Comparison of ENCODE assay signal across 11 mouse cellular contexts in the genomic region with DNA sequence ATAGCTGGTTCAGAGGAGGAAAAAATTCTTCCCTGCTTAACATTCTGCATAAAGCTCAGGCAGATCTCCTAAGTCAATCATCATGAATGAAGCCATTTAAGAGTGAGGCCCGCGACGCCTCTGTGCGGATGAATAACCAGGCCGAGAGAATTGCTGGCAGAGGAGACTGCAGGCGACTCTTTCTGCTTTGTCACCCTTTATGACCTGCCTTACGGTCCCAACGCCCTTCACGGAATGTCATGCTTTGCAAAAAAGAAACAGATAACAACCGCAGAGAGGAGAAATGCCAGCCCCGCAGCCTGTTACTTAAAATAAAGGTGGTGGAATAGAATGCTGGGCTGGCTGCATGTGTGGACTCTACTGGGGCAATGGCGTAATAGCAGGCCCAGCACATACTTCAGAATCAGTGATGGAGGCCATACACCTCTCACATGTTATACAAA.
DNase-seq lines count a peak whose midpoint lies in the region; ATAC-seq lines count a peak whose summit lies in the region.
"Had no signal": no experiment of that assay in that cellular context is flagged by ENCODE, and none has a peak within 500 bp of the region (broad histone marks: within the 10 kb centered on the region; RNA-seq: fewer than 3 reads in every experiment).

No protein-coding gene starts in this region.

- no peak overlapping the region for H3K9ac ChIP-seq in heart, embryonic 11.5 days (ENCODE audit: low read depth, low read length)
- H3K9ac ChIP-seq in hindbrain, embryonic 11.5 days (ENCODE audit: low read depth, low read length) = no peak overlapping the region
- H3K9ac ChIP-seq in neural tube, embryonic 12.5 days = no peak overlapping the region
- H3K9ac ChIP-seq in intestine, embryonic 16.5 days (ENCODE audit: low read depth, low read length) = no peak overlapping the region

- peak overlapping the region; percentile 41; the same call in 1 of the 2 replicates for H3K27ac ChIP-seq in heart, embryonic 11.5 days (ENCODE audit: low read depth, low read length)
- no peak overlapping the region for H3K27ac ChIP-seq in hindbrain, embryonic 11.5 days (ENCODE audit: low read depth, low read length)
- H3K27ac ChIP-seq in neural tube, embryonic 12.5 days = no peak overlapping the region
- H3K27ac ChIP-seq in intestine, embryonic 16.5 days (ENCODE audit: low read length) = no peak overlapping the region
- H3K27ac ChIP-seq: left cerebral cortex, adult 2 months had no signal

- H3K36me3 ChIP-seq in heart, embryonic 11.5 days (ENCODE audit: control insufficient read depth, insufficient read depth, low read length) = no peaks in the 10 kb centered on the region
- H3K36me3 ChIP-seq in hindbrain, embryonic 11.5 days (ENCODE audit: control insufficient read depth, insufficient read depth, low read length) = no peaks in the 10 kb centered on the region
- H3K36me3 ChIP-seq in neural tube, embryonic 12.5 days = no peaks in the 10 kb centered on the region
- no peaks in the 10 kb centered on the region for H3K36me3 ChIP-seq in intestine, embryonic 16.5 days (ENCODE audit: control insufficient read depth, insufficient read depth, low read length)

- peaks cover 3% of the 10 kb centered on the region; the same call in 1 of the 2 replicates for H3K4me1 ChIP-seq in heart, embryonic 11.5 days (ENCODE audit: control insufficient read depth, insufficient read depth, low read length)
- no peaks in the 10 kb centered on the region for H3K4me1 ChIP-seq in hindbrain, embryonic 11.5 days (replicated peaks; ENCODE audit: control insufficient read depth, insufficient read depth, low read length)
- peaks cover 7% of the 10 kb centered on the region for H3K4me1 ChIP-seq in neural tube, embryonic 12.5 days
- no peaks in the 10 kb centered on the region for H3K4me1 ChIP-seq in intestine, embryonic 16.5 days (ENCODE audit: control insufficient read depth, insufficient read depth, low read length)

- 51% methylated on average over 12 of the region's 12 CpGs for WGBS in heart, embryonic 11.5 days (ENCODE audit: insufficient replicate concordance)
- WGBS in hindbrain, embryonic 11.5 days = 40% methylated on average over 12 of the region's 12 CpGs
- 27% methylated on average over 12 of the region's 12 CpGs for WGBS in neural tube, embryonic 12.5 days
- 74% methylated on average over 12 of the region's 12 CpGs for WGBS in intestine, embryonic 16.5 days

- intact Hi-C loops in heart, postnatal 25 days (cut with DNase I) = no loop called here

- H3K9me3 ChIP-seq in heart, embryonic 11.5 days (replicated peaks; ENCODE audit: control insufficient read depth, low read length) = no peaks in the 10 kb centered on the region
- no peaks in the 10 kb centered on the region for H3K9me3 ChIP-seq in hindbrain, embryonic 11.5 days (ENCODE audit: control insufficient read depth, low read length)
- H3K9me3 ChIP-seq in neural tube, embryonic 12.5 days = no peaks in the 10 kb centered on the region
- H3K9me3 ChIP-seq in intestine, embryonic 16.5 days (ENCODE audit: control insufficient read depth, low read length) = no peaks in the 10 kb centered on the region

- H3K4me3 ChIP-seq in heart, embryonic 11.5 days (ENCODE audit: low read depth, low read length) = no peak overlapping the region
- no peak overlapping the region for H3K4me3 ChIP-seq in hindbrain, embryonic 11.5 days (ENCODE audit: low read depth, low read length)
- H3K4me3 ChIP-seq in neural tube, embryonic 12.5 days = no peak overlapping the region
- no peak overlapping the region for H3K4me3 ChIP-seq in intestine, embryonic 16.5 days (ENCODE audit: low read length)
- H3K4me3 ChIP-seq: left cerebral cortex, adult 2 months had no signal

- no peaks in the 10 kb centered on the region for H3K27me3 ChIP-seq in heart, embryonic 11.5 days (ENCODE audit: control insufficient read depth, insufficient read depth, low read length)
- no peaks in the 10 kb centered on the region for H3K27me3 ChIP-seq in hindbrain, embryonic 11.5 days (ENCODE audit: control insufficient read depth, insufficient read depth, low read length)
- H3K27me3 ChIP-seq in neural tube, embryonic 12.5 days (replicated peaks) = no peaks in the 10 kb centered on the region
- no peaks in the 10 kb centered on the region for H3K27me3 ChIP-seq in intestine, embryonic 16.5 days (replicated peaks; ENCODE audit: control insufficient read depth, insufficient read depth, low read length)

- ATAC-seq in heart, embryonic 11.5 days (replicated peaks; ENCODE audit: insufficient number of reproducible peaks, low FRiP score, low TSS enrichment) = no peak
- peak; percentile 56 for ATAC-seq in hindbrain, embryonic 11.5 days (ENCODE audit: low FRiP score)
- ATAC-seq in neural tube, embryonic 12.5 days (ENCODE audit: low FRiP score, low read depth) = peak; percentile 29; the same call in 1 of the 2 replicates
- no peak for ATAC-seq in intestine, embryonic 16.5 days

- H3K4me2 ChIP-seq in heart, embryonic 11.5 days = no peak overlapping the region
- no peak overlapping the region for H3K4me2 ChIP-seq in hindbrain, embryonic 11.5 days (replicated peaks; ENCODE audit: low read depth, low read length)
- peak overlapping the region; percentile 18 for H3K4me2 ChIP-seq in neural tube, embryonic 12.5 days (replicated peaks)
- H3K4me2 ChIP-seq in intestine, embryonic 16.5 days (ENCODE audit: low read depth, low read length) = no peak overlapping the region

- DNase-seq in heart, postnatal 25 days (ENCODE audit: low spot score) = no peak
- peak; percentile 4 for DNase-seq in embryo, embryonic 9.5 days (ENCODE audit: extremely low spot score)
- DNase-seq in hindbrain, embryonic 11.5 days (ENCODE audit: low spot score) = peak; percentile 15
- no peak for DNase-seq in spleen, postnatal 4 days (ENCODE audit: low spot score in 2 of 2)
- DNase-seq in adrenal gland, postnatal 25 days = no peak
- DNase-seq: kidney, adult 8-10 months; thymus, postnatal 36 days had no signal

Comparison
In these comparisons a context has a peak if more than half of its experiments do, and no peak if none do; other contexts are left out.
1. ATAC-seq: peak in hindbrain, embryonic 11.5 days (single experiment) and neural tube, embryonic 12.5 days (single experiment); none in heart, embryonic 11.5 days (single experiment) and intestine, embryonic 16.5 days (single experiment).
2. DNase-seq: peak in embryo, embryonic 9.5 days (single experiment) and hindbrain, embryonic 11.5 days (single experiment); none in heart, postnatal 25 days (single experiment), spleen, postnatal 4 days (0 of 2) and adrenal gland, postnatal 25 days (single experiment).